Mouse (Mus musculus) activated CD4-positive, CD25-positive, alpha-beta regulatory T cell, adult 4 months (primary cell): Measurements from ENCODE around the gene Dnajc13. TPM values are rescaled to one million over a fixed set of nuclear protein-coding genes. Genes with fewer than 3 reads are reported as not detected.

Experiments
- ATAC-seq: one replicate; pipeline ENCODE4 v1.8.0; 2017
- polyA plus RNA-seq, 2 experiments: library from polyadenylated mRNA; unstranded; fragments of 100-300 nt; shearing (Covaris generic); gene quantifications; one replicate each; pipeline ENCODE4 v1.2.1; 2017

Gene Dnajc13
- polyA plus RNA-seq, 2 experiments from 2014 or later = 16.9 to 23.4 TPM

DNA sequence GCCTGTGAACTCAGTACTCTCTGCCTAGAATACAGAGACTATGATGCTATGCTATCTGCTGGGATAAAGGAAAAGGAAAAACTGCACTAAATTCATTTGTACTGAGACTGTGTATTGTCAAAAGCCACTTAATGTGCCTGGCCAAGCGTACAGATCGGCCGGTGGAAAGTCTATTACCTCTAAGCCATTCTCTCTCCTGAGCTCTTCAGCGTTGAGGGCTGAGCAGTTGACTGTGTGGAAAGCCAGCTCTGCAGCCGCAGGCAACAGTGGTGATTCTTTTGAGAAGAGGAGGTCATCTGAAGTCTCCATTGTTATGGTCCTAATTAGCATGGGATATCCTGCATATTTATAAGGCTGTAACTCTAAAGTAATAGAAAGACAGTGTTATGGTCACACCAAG is 80.4 kb downstream of the Dnajc13 start:
- ATAC-seq = no peak

GRCm38 (mm10) chr9:104181626-104182025 is 81.1 kb downstream of the Dnajc13 start:
- ATAC-seq = no peak

DNA sequence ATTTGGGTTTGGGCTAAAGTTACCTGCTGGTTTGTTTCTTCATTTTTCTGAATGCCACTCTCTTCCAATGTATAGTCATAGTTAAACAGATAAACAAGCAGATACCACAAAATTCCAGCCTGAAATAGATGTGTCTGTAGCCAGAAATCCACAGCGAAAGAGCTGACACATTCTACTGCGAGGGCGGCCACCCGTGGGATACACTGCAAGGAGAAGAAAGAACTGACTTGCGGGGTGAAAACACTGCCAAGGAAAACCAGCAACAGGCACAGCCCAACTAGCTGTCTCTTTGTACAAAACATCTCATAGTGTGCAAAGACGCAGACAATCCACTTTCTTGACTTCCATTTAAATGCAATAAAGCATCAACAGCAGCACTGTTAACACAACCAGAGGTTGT is 82.7 kb downstream of the Dnajc13 start:
- no peak for ATAC-seq

- no peak for ATAC-seq
Measured at GRCm38 (mm10) chr9:104172342-104172741, 90.4 kb downstream of the Dnajc13 start.

- no peak for ATAC-seq
Measured at GRCm38 (mm10) chr9:104171651-104172050, 91.1 kb downstream of the Dnajc13 start.

DNA sequence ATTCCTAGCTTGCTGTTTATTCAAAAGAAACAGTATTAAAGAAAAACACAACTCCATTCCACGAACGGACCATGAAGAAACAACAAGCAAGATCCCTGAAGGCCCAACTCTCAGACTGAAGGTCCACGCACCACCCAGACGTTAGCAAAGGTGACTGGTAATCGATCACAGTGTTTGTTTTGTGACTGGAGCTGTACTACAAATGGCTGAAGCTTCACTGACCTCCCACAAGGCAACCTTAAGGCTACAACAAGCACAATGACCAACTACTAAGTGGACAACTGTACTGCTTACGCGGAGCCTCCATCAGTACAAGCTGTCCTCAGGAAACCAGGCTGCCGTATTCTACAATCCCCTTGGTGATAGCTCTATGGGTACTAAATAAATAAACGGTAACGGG is 92.7 kb downstream of the Dnajc13 start:
- ATAC-seq = no peak

GRCm38 (mm10) chr9:104165926-104166325 is 96.8 kb downstream of the Dnajc13 start:
- no peak for ATAC-seq

- ATAC-seq = no peak
Measured at GRCm38 (mm10) chr9:104164194-104164593, 98.5 kb downstream of the Dnajc13 start.

DNA sequence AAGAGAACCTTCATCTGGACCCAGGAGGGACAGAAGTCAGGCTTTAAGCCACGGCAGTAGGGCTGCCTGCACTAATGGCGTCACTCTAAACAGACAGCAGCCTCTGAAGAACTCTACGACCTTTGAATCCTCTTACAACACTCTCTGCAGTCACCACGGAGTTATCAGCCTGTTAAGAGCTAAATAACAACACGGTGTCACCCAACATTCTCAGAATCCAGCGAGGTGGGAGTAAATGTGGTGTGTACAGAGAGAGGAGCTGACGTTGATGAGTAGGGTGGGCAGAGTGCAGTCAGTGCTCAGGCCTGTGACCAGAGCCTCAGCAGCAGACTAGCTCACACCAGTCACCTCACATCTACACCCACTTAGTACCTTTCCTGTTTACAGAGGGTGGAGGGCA is 101.6 kb downstream of the Dnajc13 start:
- ATAC-seq = no peak

GRCm38 (mm10) chr9:104157291-104157690 is 105.4 kb downstream of the Dnajc13 start:
- no peak for ATAC-seq

DNA sequence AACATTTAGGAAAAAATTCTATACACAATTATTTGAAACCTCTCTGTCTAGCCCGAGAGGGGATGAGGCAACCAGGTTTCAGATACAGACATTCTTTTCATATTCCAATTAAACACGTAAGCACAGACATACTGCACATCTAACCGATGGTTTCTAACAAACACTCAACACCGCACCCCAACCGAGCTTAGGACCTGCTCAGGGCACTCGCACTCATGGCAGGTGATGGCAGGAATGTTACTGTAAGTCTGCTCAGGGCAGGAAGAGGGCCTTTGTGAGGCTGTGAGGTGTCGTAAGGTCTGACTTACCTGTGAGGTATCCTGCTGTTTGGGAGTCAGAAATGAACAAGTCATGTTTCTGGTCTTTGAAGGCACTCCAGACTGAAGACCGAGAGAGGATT is 106.2 kb downstream of the Dnajc13 start:
- ATAC-seq = no peak

GRCm38 (mm10) chr9:104155100-104155715 is 107.5 kb downstream of the Dnajc13 start:
- ATAC-seq = no peak

DNA sequence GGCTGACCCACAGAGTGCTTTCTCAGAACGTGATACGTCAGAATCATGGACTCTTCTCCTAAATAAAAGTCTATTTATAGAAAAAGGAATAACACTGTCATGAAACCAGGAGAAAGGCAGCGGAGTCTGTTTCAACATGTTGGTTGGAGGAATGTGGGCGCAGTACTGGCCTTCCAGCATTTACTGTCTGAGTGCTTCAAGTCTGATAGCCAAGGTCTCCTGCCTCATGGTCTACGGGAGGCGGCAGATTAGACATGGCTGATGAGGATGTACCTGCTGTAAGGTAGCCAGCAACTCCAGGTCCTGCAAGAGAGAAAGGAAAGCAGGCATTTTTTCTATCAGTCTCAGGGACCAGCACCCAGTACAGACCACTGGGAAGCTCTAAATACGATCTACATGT is 110.6 kb downstream of the Dnajc13 start:
- no peak for ATAC-seq

GRCm38 (mm10) chr9:104148969-104149368 is 113.8 kb downstream of the Dnajc13 start:
- ATAC-seq = no peak

DNA sequence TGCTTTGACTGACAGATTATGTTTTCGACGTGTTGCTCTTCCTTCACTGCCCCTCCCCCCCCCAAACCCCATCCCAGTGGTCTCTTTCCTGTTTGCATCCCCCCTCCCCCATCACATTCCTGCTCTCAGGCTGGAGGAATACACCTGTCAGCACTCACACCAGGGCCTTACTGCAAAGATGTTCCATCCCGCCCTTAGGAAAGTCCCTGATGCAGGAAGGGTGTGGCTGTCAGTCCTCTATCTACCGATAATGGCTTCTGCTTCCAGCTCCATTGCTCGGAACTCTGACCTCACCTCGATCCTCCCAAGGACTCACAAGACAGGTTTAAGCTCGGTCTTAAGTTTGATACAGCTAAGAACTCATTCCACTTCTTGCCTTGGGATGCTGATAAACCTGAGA is 116.0 kb downstream of the Dnajc13 start:
- ATAC-seq = no peak

DNA sequence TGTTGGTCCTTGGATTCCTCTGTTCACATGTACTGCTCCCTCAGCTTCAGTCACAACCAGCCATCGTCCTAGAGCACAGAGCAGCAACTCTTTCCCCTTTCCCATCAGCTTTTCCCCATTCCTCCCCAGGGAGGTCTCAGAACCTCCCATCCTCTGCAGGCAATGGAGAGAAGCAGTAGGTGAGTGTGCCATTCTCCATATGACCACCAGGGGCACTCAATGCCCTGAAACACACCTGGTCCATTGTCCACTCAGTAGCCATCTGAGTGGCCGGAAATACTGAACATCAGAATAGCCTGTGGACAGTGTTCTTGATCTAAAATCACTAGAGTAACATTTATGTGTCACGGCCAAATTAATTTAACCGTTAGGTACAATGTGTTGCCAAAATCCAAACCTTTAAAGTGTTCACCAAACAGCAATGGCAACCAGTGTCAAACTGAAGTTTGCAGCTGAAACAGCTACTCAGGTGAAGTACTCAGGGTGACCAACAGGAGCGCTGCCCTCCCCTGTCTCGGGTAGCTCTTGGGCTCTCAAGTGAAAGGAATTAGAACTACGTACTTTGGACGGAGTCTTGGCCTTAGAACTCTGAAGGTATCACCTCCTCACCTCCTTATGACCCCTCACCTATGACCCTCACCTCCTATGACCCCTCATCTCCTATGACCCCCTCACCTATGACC is 118.3 kb downstream of the Dnajc13 start:
- ATAC-seq = no peak

GRCm38 (mm10) chr9:104142805-104143204 is 119.9 kb downstream of the Dnajc13 start:
- no peak for ATAC-seq

GRCm38 (mm10) chr9:104140351-104140750 is 122.4 kb downstream of the Dnajc13 start:
- ATAC-seq = no peak

DNA sequence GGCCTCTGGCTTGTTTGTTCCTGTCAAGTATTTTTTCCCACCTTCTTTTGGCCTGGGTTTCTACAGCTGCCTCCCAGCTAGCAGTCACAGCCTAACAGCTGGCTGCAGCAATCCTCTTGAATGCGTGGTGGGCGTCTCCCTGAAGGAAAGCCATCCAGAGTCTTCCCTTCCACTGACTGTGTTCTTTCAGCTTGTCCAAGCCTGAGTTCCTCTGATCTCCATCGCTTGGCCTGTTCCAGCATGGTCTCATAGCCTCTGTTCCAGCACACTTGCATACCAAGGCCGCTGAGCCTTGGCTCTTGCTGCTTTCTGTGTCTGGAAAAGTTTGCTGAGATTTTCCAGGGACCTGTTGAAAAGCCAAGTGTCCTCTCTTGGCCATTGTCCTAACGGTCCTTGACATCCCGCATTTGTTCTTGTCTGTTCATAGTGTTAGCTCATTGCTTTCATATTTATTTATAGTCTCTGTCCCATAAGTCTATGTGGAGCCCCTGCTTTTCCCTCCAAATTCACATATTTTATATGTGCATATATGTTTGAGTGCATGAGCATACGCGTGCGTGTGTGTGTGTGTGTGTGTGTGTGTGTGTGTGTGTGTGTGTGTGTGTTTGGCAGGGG is 132.5 kb downstream of the Dnajc13 start:
- ATAC-seq = no peak

DNA sequence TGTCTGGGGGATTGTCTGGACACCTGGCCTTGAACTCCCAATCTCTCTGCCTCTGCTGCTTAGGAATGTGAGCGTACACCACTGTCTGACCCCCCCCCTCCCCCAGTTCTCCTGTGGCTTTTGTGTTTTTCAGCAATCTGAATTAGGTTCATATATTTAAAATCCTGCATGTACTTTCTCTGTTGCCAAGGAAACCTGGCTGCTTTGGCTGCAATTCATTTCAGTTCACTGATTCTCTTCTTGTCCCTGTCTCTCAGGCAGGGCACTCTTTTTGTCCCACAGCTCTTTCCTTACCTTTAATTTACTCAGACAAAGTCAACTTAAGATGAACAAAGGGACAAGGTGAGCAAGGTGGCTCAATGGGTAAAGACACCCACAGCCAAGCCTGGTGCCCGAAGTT is 134.6 kb downstream of the Dnajc13 start:
- no peak for ATAC-seq

GRCm38 (mm10) chr9:104126833-104127232 is 135.9 kb downstream of the Dnajc13 start, which contains the start of gene Ackr4:
Gene Ackr4 (minus strand): TSS chr9:104126933.
- ATAC-seq = no peak

DNA sequence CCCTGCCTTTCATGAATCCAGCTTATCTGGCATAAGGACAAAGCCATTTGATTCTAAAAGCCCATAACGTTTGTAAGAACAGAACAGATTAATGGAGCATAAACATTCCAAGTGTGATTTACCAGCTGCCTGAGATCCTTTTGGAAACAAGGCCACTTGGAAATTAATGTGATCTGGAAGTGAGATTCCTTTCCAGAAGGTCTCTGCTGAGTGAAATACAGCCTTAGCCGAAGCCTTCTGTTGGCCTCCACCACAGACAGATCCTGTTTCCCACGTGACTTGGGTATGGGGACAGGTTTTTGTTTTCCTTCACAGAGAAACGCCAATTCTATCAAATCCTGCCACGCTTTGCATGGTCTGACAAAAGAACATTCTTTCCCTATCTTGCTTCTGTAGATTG is 139.1 kb downstream of the Dnajc13 start:
- ATAC-seq = no peak

GRCm38 (mm10) chr9:104123101-104123500 is 139.6 kb downstream of the Dnajc13 start:
- no peak for ATAC-seq

GRCm38 (mm10) chr9:104109151-104109550 is 153.6 kb downstream of the Dnajc13 start:
- no peak for ATAC-seq
